Mouse (Mus musculus): ENCODE measurements around the gene Hck.

GRCm38 (mm10) chr2:153070762-153071490 lies 37.3 kb upstream of the Hck start:
- TF ChIP-seq POLR2A (IDR thresholded peaks at IDR 0.05; ENCODE audit: insufficient read length, low read depth): no peak
- no peak for TF ChIP-seq E2F4 (IDR thresholded peaks at IDR 0.05; ENCODE audit: insufficient read depth)
- TF ChIP-seq REST (IDR thresholded peaks at IDR 0.05; ENCODE audit: insufficient read depth, insufficient read length): no peak
- no peak for TF ChIP-seq CEBPB (IDR thresholded peaks at IDR 0.05; ENCODE audit: insufficient read depth, poor library complexity, severe bottlenecking)
- no peak for TF ChIP-seq POLR2AphosphoS2 (IDR thresholded peaks at IDR 0.05; ENCODE audit: insufficient read length, low read depth)
- no peak for TF ChIP-seq USF1 (IDR thresholded peaks at IDR 0.05; ENCODE audit: low read depth)
- TF ChIP-seq MAX (IDR thresholded peaks at IDR 0.05; ENCODE audit: low read depth): no peak
- TF ChIP-seq MYOG (IDR thresholded peaks at IDR 0.05; ENCODE audit: control insufficient read depth in 1 of 3, insufficient read depth in 1 of 3, insufficient read length in 2 of 3, low read depth in 2 of 3): no peak
- TF ChIP-seq TCF12 (IDR thresholded peaks at IDR 0.05; ENCODE audit: insufficient read depth, poor library complexity, severe bottlenecking): no peak
- no peak for TF ChIP-seq MYOD1 (IDR thresholded peaks at IDR 0.05; ENCODE audit: control insufficient read depth in 1 of 3, insufficient read length in 2 of 3, low read depth in 2 of 3)
- no peak for TF ChIP-seq TCF3 (IDR thresholded peaks at IDR 0.05; ENCODE audit: insufficient read length, low read depth)

All from myocyte (in vitro differentiated cells).